Mouse (Mus musculus) myocyte (in vitro differentiated cells): Measurements from ENCODE around the gene Hc. TPM values are rescaled to one million over a fixed set of nuclear protein-coding genes. Genes with fewer than 3 reads are reported as not detected.

Source experiments
- H3K27me3 ChIP-seq: one replicate; pipeline ENCODE4 v1.6.1; 2011; ENCODE audit not compliant: control insufficient read depth, insufficient read depth, insufficient read length
- H3K36me3 ChIP-seq: one replicate; pipeline ENCODE4 v1.6.1; 2011; ENCODE audit not compliant: control insufficient read depth, insufficient read depth
- H3K4me2 ChIP-seq: one replicate; pipeline ENCODE4 v1.6.1; 2011; ENCODE audit warnings: low read depth, control low read depth
- H3K4me3 ChIP-seq: one replicate; pipeline ENCODE4 v1.5.1; 2011; ENCODE audit warnings: mild to moderate bottlenecking, control low read depth, moderate library complexity
- H3K79me2 ChIP-seq: one replicate; pipeline ENCODE4 v1.6.1; 2011; ENCODE audit not compliant: control insufficient read depth, insufficient read depth
- H3ac ChIP-seq: one replicate; pipeline ENCODE4 v1.6.1; 2011; ENCODE audit not compliant: control insufficient read depth, insufficient read length
- CEBPB ChIP-seq: IDR thresholded peaks from 2 replicates; pipeline ENCODE4 v1.6.1; 2011; ENCODE audit warnings: mild to moderate bottlenecking, moderate library complexity; ENCODE audit not compliant: poor library complexity, insufficient read depth, severe bottlenecking
- E2F4 ChIP-seq: IDR thresholded peaks from one replicate; pipeline ENCODE4 v1.6.1; 2011; ENCODE audit warnings: mild to moderate bottlenecking, control low read depth, moderate library complexity; ENCODE audit not compliant: insufficient read depth
- MAX ChIP-seq: IDR thresholded peaks from one replicate; pipeline ENCODE4 v1.6.1; 2011; ENCODE audit warnings: low read depth, mild to moderate bottlenecking, control low read depth
- MYOD1 ChIP-seq, 3 experiments: IDR thresholded peaks; one replicate each; pipeline ENCODE4 v1.6.1; 2011; ENCODE audit warnings: control low read depth in 2 of 3, low read depth in 2 of 3, mild to moderate bottlenecking in 2 of 3, moderate library complexity in 1 of 3; ENCODE audit not compliant: insufficient read length in 2 of 3, control insufficient read depth in 1 of 3
- MYOG ChIP-seq, 3 experiments: IDR thresholded peaks; one replicate each; pipeline ENCODE4 v1.6.1; 2011; ENCODE audit warnings: control low read depth in 2 of 3, low read depth in 2 of 3, mild to moderate bottlenecking in 2 of 3; ENCODE audit not compliant: insufficient read length in 2 of 3, control insufficient read depth in 1 of 3, insufficient read depth in 1 of 3
- POLR2A ChIP-seq: IDR thresholded peaks from one replicate; pipeline ENCODE4 v1.6.1; 2011; ENCODE audit warnings: low read depth, mild to moderate bottlenecking, control low read depth, moderate library complexity; ENCODE audit not compliant: insufficient read length
- POLR2AphosphoS2 ChIP-seq: IDR thresholded peaks from one replicate; pipeline ENCODE4 v1.6.1; 2011; ENCODE audit warnings: low read depth, control low read depth; ENCODE audit not compliant: insufficient read length
- REST ChIP-seq: IDR thresholded peaks from one replicate; pipeline ENCODE4 v1.6.1; 2011; ENCODE audit warnings: mild to moderate bottlenecking, control low read depth, moderate library complexity; ENCODE audit not compliant: insufficient read depth, insufficient read length
- SRF ChIP-seq: IDR thresholded peaks from one replicate; pipeline ENCODE4 v1.6.1; 2011; ENCODE audit warnings: low read depth; ENCODE audit not compliant: control insufficient read depth, insufficient read length
- TCF12 ChIP-seq: IDR thresholded peaks from one replicate; pipeline ENCODE4 v1.6.1; 2011; ENCODE audit warnings: mild to moderate bottlenecking, control low read depth; ENCODE audit not compliant: poor library complexity, insufficient read depth, severe bottlenecking
- TCF3 ChIP-seq: IDR thresholded peaks from one replicate; pipeline ENCODE4 v1.6.1; 2011; ENCODE audit warnings: low read depth, control low read depth; ENCODE audit not compliant: insufficient read length
- USF1 ChIP-seq: IDR thresholded peaks from one replicate; pipeline ENCODE4 v1.6.1; 2011; ENCODE audit warnings: low read depth, mild to moderate bottlenecking, control low read depth, moderate library complexity
- polyA plus RNA-seq: library from polyadenylated mRNA; unstranded; fragments of >200 nt; fragmentation: generic; extraction: Trizol; gene quantifications from one replicate; pipeline ENCODE4 v1.2.1, GENCODE M21; 2012; ENCODE audit warnings: missing spikeins

Gene Hc
- polyA plus RNA-seq, 1 experiment = not detected

- Histone ChIP-seq H3K36me3 (no peaks in the 10 kb centered on the region), H3K4me2 (no peak overlapping the region), H3K79me2 (no peaks in the 10 kb centered on the region), H3K27me3 (peaks cover 4% of the 10 kb centered on the region), H3ac (no peak overlapping the region), H3K4me3 (no peak overlapping the region)
- no peak for TF ChIP-seq MYOD1 (IDR thresholded peaks at IDR 0.05; ENCODE audit: control insufficient read depth in 1 of 3, insufficient read length in 2 of 3, low read depth in 2 of 3)
- TF ChIP-seq E2F4 = no peak
- TF ChIP-seq POLR2A = no peak
- TF ChIP-seq MYOG (IDR thresholded peaks at IDR 0.05; ENCODE audit: control insufficient read depth in 1 of 3, insufficient read depth in 1 of 3, insufficient read length in 2 of 3, low read depth in 2 of 3) = no peak
- no peak for TF ChIP-seq MAX
- TF ChIP-seq CEBPB = no peak
- TF ChIP-seq TCF12 = no peak
- no peak for TF ChIP-seq SRF
Observed at GRCm38 (mm10) chr2:35060897-35061296, 341 bp downstream of the Hc start.

- no peak overlapping the region for H3ac ChIP-seq
- H3K79me2 ChIP-seq = no peaks in the 10 kb centered on the region
- H3K4me3 ChIP-seq = no peak overlapping the region
- H3K36me3 ChIP-seq = no peaks in the 10 kb centered on the region
- peaks cover 9% of the 10 kb centered on the region for H3K27me3 ChIP-seq
- TF ChIP-seq USF1 = no peak
- TF ChIP-seq POLR2AphosphoS2 = no peak
- TF ChIP-seq POLR2A = no peak
- TF ChIP-seq MYOD1 (IDR thresholded peaks at IDR 0.05; ENCODE audit: control insufficient read depth in 1 of 3, insufficient read length in 2 of 3, low read depth in 2 of 3) = no peak
- H3K4me2 ChIP-seq = no peak overlapping the region
Observed at GRCm38 (mm10) chr2:35060256-35060655, 982 bp downstream of the Hc start.

- H3K79me2 ChIP-seq = no peaks in the 10 kb centered on the region
- TF ChIP-seq POLR2A = no peak
- TF ChIP-seq TCF12 = no peak
- no peak for TF ChIP-seq E2F4
- TF ChIP-seq TCF3 = no peak
- no peak for TF ChIP-seq MYOG (IDR thresholded peaks at IDR 0.05; ENCODE audit: control insufficient read depth in 1 of 3, insufficient read depth in 1 of 3, insufficient read length in 2 of 3, low read depth in 2 of 3)
- TF ChIP-seq SRF = no peak
- no peak for TF ChIP-seq MAX
- no peak for TF ChIP-seq POLR2AphosphoS2
Observed at GRCm38 (mm10) chr2:35058325-35058724, 2.9 kb downstream of the Hc start.

GRCm38 (mm10) chr2:35057243-35057642 is 4.0 kb downstream of the Hc start:
- no peak for TF ChIP-seq REST
- TF ChIP-seq SRF = no peak
- TF ChIP-seq CEBPB = no peak
- TF ChIP-seq MYOG (IDR thresholded peaks at IDR 0.05; ENCODE audit: control insufficient read depth in 1 of 3, insufficient read depth in 1 of 3, insufficient read length in 2 of 3, low read depth in 2 of 3) = no peak
- TF ChIP-seq TCF12 = no peak
- TF ChIP-seq POLR2AphosphoS2 = no peak
- TF ChIP-seq MAX = no peak
- no peaks in the 10 kb centered on the region for H3K36me3 ChIP-seq
- H3K4me2 ChIP-seq = no peak overlapping the region
- H3K27me3 ChIP-seq = peaks cover 14% of the 10 kb centered on the region
- no peak overlapping the region for H3ac ChIP-seq
- H3K4me3 ChIP-seq = no peak overlapping the region
- H3K79me2 ChIP-seq = no peaks in the 10 kb centered on the region

More at GRCm38 (mm10) chr2:35058325-35058724, 2.9 kb downstream of the Hc start:
- Histone ChIP-seq H3K4me3 (no peak overlapping the region), H3K4me2 (no peak overlapping the region), H3K36me3 (no peaks in the 10 kb centered on the region), H3K27me3 (peaks cover 14% of the 10 kb centered on the region), H3ac (no peak overlapping the region)

- H3K4me3 ChIP-seq = no peak overlapping the region
- H3K27me3 ChIP-seq = peaks cover 17% of the 10 kb centered on the region
- no peaks in the 10 kb centered on the region for H3K36me3 ChIP-seq
- no peaks in the 10 kb centered on the region for H3K79me2 ChIP-seq
- H3ac ChIP-seq = no peak overlapping the region
- no peak overlapping the region for H3K4me2 ChIP-seq
- TF ChIP-seq E2F4 = no peak
- no peak for TF ChIP-seq POLR2A
- TF ChIP-seq TCF3 = no peak
- no peak for TF ChIP-seq MYOG (IDR thresholded peaks at IDR 0.05; ENCODE audit: control insufficient read depth in 1 of 3, insufficient read depth in 1 of 3, insufficient read length in 2 of 3, low read depth in 2 of 3)
- no peak for TF ChIP-seq MYOD1 (IDR thresholded peaks at IDR 0.05; ENCODE audit: control insufficient read depth in 1 of 3, insufficient read length in 2 of 3, low read depth in 2 of 3)
- no peak for TF ChIP-seq USF1
- TF ChIP-seq CEBPB = peak; percentile 47; the same call in 1 of the 2 replicates
Observed at GRCm38 (mm10) chr2:35048851-35049250, 12.4 kb downstream of the Hc start.

- Histone ChIP-seq H3K27me3 (peaks cover 11% of the 10 kb centered on the region), H3ac (no peak overlapping the region), H3K4me3 (no peak overlapping the region), H3K4me2 (no peak overlapping the region), H3K79me2 (no peaks in the 10 kb centered on the region), H3K36me3 (no peaks in the 10 kb centered on the region)
- TF ChIP-seq MYOG (IDR thresholded peaks at IDR 0.05; ENCODE audit: control insufficient read depth in 1 of 3, insufficient read depth in 1 of 3, insufficient read length in 2 of 3, low read depth in 2 of 3) (no peak), REST (no peak), SRF (no peak), USF1 (no peak), TCF12 (no peak), TCF3 (no peak), CEBPB (no peak), POLR2A (no peak), MAX (no peak), POLR2AphosphoS2 (no peak), E2F4 (no peak), MYOD1 (IDR thresholded peaks at IDR 0.05; ENCODE audit: control insufficient read depth in 1 of 3, insufficient read length in 2 of 3, low read depth in 2 of 3) (no peak)
Observed at GRCm38 (mm10) chr2:35044956-35045355, 16.3 kb downstream of the Hc start.
